ENCODE assay signal across 25 mouse cellular contexts in genomic region chr9:78619285-78619684, GRCm38 (mm10). TPM values are rescaled to one million over a fixed set of nuclear protein-coding genes. Genes with fewer than 3 reads are reported as not detected.
DNase-seq lines count a peak whose midpoint lies in the region; ATAC-seq and TF ChIP-seq lines count a peak whose summit lies in the region.
"Had no signal": no experiment of that assay in that cellular context is flagged by ENCODE, and none has a peak within 500 bp of the region (broad histone marks: within the 10 kb centered on the region; RNA-seq: fewer than 3 reads in every experiment).

No protein-coding gene starts in this region.

- DNase-seq in embryonic facial prominence, embryonic 14.5 days (ENCODE audit: low spot score), result peak; percentile 23
- no peak for DNase-seq in embryonic facial prominence, embryonic 10.5 days (ENCODE audit: low spot score)
- peak; percentile 8 for DNase-seq in kidney, adult 2 months
- peak; percentile 59 for DNase-seq in lung, embryonic 14.5 days
- no peak for DNase-seq in lung, postnatal 36 days
- DNase-seq in heart, postnatal 10 days, result peak; percentile 21 to 27
- DNase-seq: adrenal gland, adult 8-10 months; cerebellum, adult 18-20 months; cerebellum, postnatal 14 days; gastrocnemius, postnatal 25 days; liver; right cerebral cortex, adult 18-20 months; right cerebral cortex, postnatal 4 days; thymus, postnatal 36 days had no signal

- TF ChIP-seq POLR2A in kidney, adult 2 months (IDR thresholded peaks at IDR 0.05; ENCODE audit: low read depth, low read length), result no peak

- no peak overlapping the region for H3K4me3 ChIP-seq in embryonic facial prominence, embryonic 14.5 days (ENCODE audit: low read depth, low read length)
- H3K4me3 ChIP-seq in embryonic facial prominence, embryonic 10.5 days, result no peak overlapping the region
- H3K4me3 ChIP-seq in kidney, adult 2 months (ENCODE audit: insufficient read depth, low read depth, low read length), result no peak overlapping the region
- no peak overlapping the region for H3K4me3 ChIP-seq in kidney, embryonic 14.5 days (ENCODE audit: low read length)
- no peak overlapping the region for H3K4me3 ChIP-seq in lung, embryonic 14.5 days (ENCODE audit: low read depth, low read length)
- H3K4me3 ChIP-seq: embryonic facial prominence, embryonic 12.5 days; erythroblast, embryonic 14.5 days; forebrain, embryonic 12.5 days; layer of hippocampus, adult 2 months; limb, embryonic 10.5 days; liver, embryonic 15.5 days; neural tube, embryonic 15.5 days had no signal

- no peak overlapping the region for H3K9ac ChIP-seq in embryonic facial prominence, embryonic 14.5 days (ENCODE audit: low read depth, low read length)
- H3K9ac ChIP-seq in kidney, embryonic 14.5 days (ENCODE audit: low read depth, low read length), result no peak overlapping the region
- no peak overlapping the region for H3K9ac ChIP-seq in lung, embryonic 14.5 days
- H3K9ac ChIP-seq: embryonic facial prominence, embryonic 12.5 days; forebrain, embryonic 12.5 days; liver, embryonic 15.5 days; neural tube, embryonic 15.5 days had no signal

- no peaks in the 10 kb centered on the region for H3K36me3 ChIP-seq in embryonic facial prominence, embryonic 14.5 days (ENCODE audit: control insufficient read depth, insufficient read depth, low read length)
- H3K36me3 ChIP-seq in embryonic facial prominence, embryonic 10.5 days (replicated peaks), result no peaks in the 10 kb centered on the region
- H3K36me3 ChIP-seq in kidney, adult 2 months (ENCODE audit: control insufficient read depth, insufficient read depth, low read length), result no peaks in the 10 kb centered on the region
- no peaks in the 10 kb centered on the region for H3K36me3 ChIP-seq in kidney, embryonic 14.5 days (ENCODE audit: control insufficient read depth, insufficient read depth, low read length)
- no peaks in the 10 kb centered on the region for H3K36me3 ChIP-seq in lung, embryonic 14.5 days (ENCODE audit: insufficient read depth)
- H3K36me3 ChIP-seq: embryonic facial prominence, embryonic 12.5 days; forebrain, embryonic 12.5 days; limb, embryonic 10.5 days; liver, embryonic 15.5 days; neural tube, embryonic 15.5 days had no signal

- intact Hi-C loops in heart, postnatal 10 days (cut with DNase I), result no loop called here

- no peak overlapping the region for H3K4me2 ChIP-seq in embryonic facial prominence, embryonic 14.5 days (ENCODE audit: low read depth, low read length)
- no peak overlapping the region for H3K4me2 ChIP-seq in kidney, embryonic 14.5 days (replicated peaks; ENCODE audit: low read depth, low read length)
- no peak overlapping the region for H3K4me2 ChIP-seq in lung, embryonic 14.5 days
- H3K4me2 ChIP-seq: embryonic facial prominence, embryonic 12.5 days; forebrain, embryonic 12.5 days; liver, embryonic 15.5 days; midbrain, embryonic 11.5 days; neural tube, embryonic 15.5 days had no signal

- H3K27me3 ChIP-seq in embryonic facial prominence, embryonic 14.5 days (replicated peaks; ENCODE audit: control insufficient read depth, insufficient read depth, low read length), result no peaks in the 10 kb centered on the region
- peaks cover 22% of the 10 kb centered on the region for H3K27me3 ChIP-seq in embryonic facial prominence, embryonic 10.5 days (replicated peaks; ENCODE audit: low read depth, poor library complexity, severe bottlenecking)
- H3K27me3 ChIP-seq in kidney, adult 2 months (replicated peaks; ENCODE audit: control insufficient read depth, insufficient read depth, low read length), result peaks cover 2% of the 10 kb centered on the region; the same call in 1 of the 2 replicates
- peaks cover 6% of the 10 kb centered on the region for H3K27me3 ChIP-seq in kidney, embryonic 14.5 days (ENCODE audit: control insufficient read depth, insufficient read depth, low read length)
- H3K27me3 ChIP-seq in lung, embryonic 14.5 days (ENCODE audit: insufficient read depth, low read length), result 0 out of 2 replicates have a peak, but pooled peaks cover 4% of the 10 kb centered on the region
- H3K27me3 ChIP-seq: neural tube, embryonic 15.5 days had no signal

- peaks cover 12% of the 10 kb centered on the region for H3K4me1 ChIP-seq in embryonic facial prominence, embryonic 14.5 days (ENCODE audit: control insufficient read depth, insufficient read depth, low read length)
- H3K4me1 ChIP-seq in embryonic facial prominence, embryonic 10.5 days, result peaks cover 20% of the 10 kb centered on the region
- no peaks in the 10 kb centered on the region for H3K4me1 ChIP-seq in kidney, adult 2 months (ENCODE audit: control insufficient read depth, insufficient read depth, low read length)
- no peaks in the 10 kb centered on the region for H3K4me1 ChIP-seq in kidney, embryonic 14.5 days (ENCODE audit: control insufficient read depth, insufficient read depth, low read length)
- H3K4me1 ChIP-seq in lung, embryonic 14.5 days (ENCODE audit: insufficient read depth), result peaks cover under 1% of the 10 kb centered on the region; the same call in 1 of the 2 replicates

- no peak for ATAC-seq in embryonic facial prominence, embryonic 14.5 days (ENCODE audit: low read depth)
- ATAC-seq in kidney, embryonic 14.5 days (ENCODE audit: low FRiP score, low TSS enrichment), result no peak
- ATAC-seq in lung, embryonic 14.5 days (ENCODE audit: insufficient read depth), result no peak; the same call in 1 of the 2 replicates
- ATAC-seq: activated CD4-positive, CD25-positive, alpha-beta regulatory T cell, adult 4 months; intestine, postnatal 0 days had no signal

- no peak overlapping the region for H3K27ac ChIP-seq in embryonic facial prominence, embryonic 14.5 days (replicated peaks; ENCODE audit: low read depth, low read length)
- no peak overlapping the region for H3K27ac ChIP-seq in embryonic facial prominence, embryonic 10.5 days (replicated peaks)
- H3K27ac ChIP-seq in kidney, adult 2 months (ENCODE audit: insufficient read depth, low read depth, low read length), result no peak overlapping the region
- H3K27ac ChIP-seq in kidney, embryonic 14.5 days (ENCODE audit: low read depth, low read length), result no peak overlapping the region; the same call in 1 of the 2 replicates
- peak overlapping the region; percentile 66 for H3K27ac ChIP-seq in lung, embryonic 14.5 days (ENCODE audit: low read depth)
- H3K27ac ChIP-seq: embryonic facial prominence, embryonic 12.5 days; forebrain, embryonic 12.5 days; layer of hippocampus, adult 2 months; limb, embryonic 10.5 days; liver, embryonic 15.5 days; neural tube, embryonic 15.5 days had no signal

- no peak for TF ChIP-seq CTCF in kidney, adult 2 months (conservative IDR thresholded peaks at IDR 0.05; ENCODE audit: insufficient read depth, insufficient read length, low read depth, low read length)
- TF ChIP-seq CTCF in lung, embryonic 14.5 days (IDR thresholded peaks at IDR 0.05; ENCODE audit: low read depth), result no peak

- WGBS in embryonic facial prominence, embryonic 14.5 days, result 75% methylated on average over 9 of the region's 9 CpGs
- WGBS in embryonic facial prominence, embryonic 10.5 days, result 89% methylated on average over 9 of the region's 9 CpGs
- WGBS in kidney, adult 2 months, result 67% methylated on average over 9 of the region's 9 CpGs
- WGBS in kidney, embryonic 14.5 days, result 78% methylated on average over 9 of the region's 9 CpGs
- 60% methylated on average over 9 of the region's 9 CpGs for WGBS in lung, embryonic 14.5 days

- no peaks in the 10 kb centered on the region for H3K9me3 ChIP-seq in embryonic facial prominence, embryonic 14.5 days (ENCODE audit: control insufficient read depth, low read length)
- no peaks in the 10 kb centered on the region for H3K9me3 ChIP-seq in embryonic facial prominence, embryonic 10.5 days
- H3K9me3 ChIP-seq in kidney, embryonic 14.5 days (ENCODE audit: control insufficient read depth, low read length), result no peaks in the 10 kb centered on the region
- no peaks in the 10 kb centered on the region for H3K9me3 ChIP-seq in lung, embryonic 14.5 days (ENCODE audit: low read depth, low read length)
- H3K9me3 ChIP-seq: embryonic facial prominence, embryonic 12.5 days; forebrain, embryonic 12.5 days; limb, embryonic 10.5 days; liver, embryonic 15.5 days; neural tube, embryonic 15.5 days had no signal

RNA-seq across cellular contexts. Expression of gene Cd109, which starts 3.9 kb away (rescaled TPM):
- polyA plus RNA-seq in embryonic facial prominence, embryonic 14.5 days (2014; fragmentation: Nextera tagmentation; extraction: Ambion mirVana), result 18.6 and 20.3 TPM in 2 replicates
- 4.0 and 4.4 TPM in 2 replicates for polyA plus RNA-seq in embryonic facial prominence, embryonic 10.5 days (2016; fragmentation: Nextera tagmentation; extraction: Ambion mirVana)
- polyA plus RNA-seq in kidney, adult 2 months (2012; rRNA removed), result 0.30 and 0.33 TPM in 2 replicates
- polyA plus RNA-seq in kidney, embryonic 14.5 days (2014; fragmentation: Nextera tagmentation; extraction: Ambion mirVana), result 4.3 and 7.9 TPM in 2 replicates
- polyA plus RNA-seq in lung, embryonic 14.5 days (2014; fragmentation: Nextera tagmentation; extraction: Ambion mirVana), result 14.2 and 14.4 TPM in 2 replicates
- 10 to 100 TPM; 13.0 to 13.5 TPM for total RNA-seq in heart, postnatal 10 days (2021)
- polyA plus RNA-seq: erythroblast, embryonic 14.5 days had no signal

RNA-seq across cellular contexts. Expression of gene Slc17a5, which starts 31.4 kb away (rescaled TPM):
- 13.1 and 15.4 TPM in 2 replicates for polyA plus RNA-seq in embryonic facial prominence, embryonic 14.5 days (2014; fragmentation: Nextera tagmentation; extraction: Ambion mirVana)
- polyA plus RNA-seq in embryonic facial prominence, embryonic 10.5 days (2016; fragmentation: Nextera tagmentation; extraction: Ambion mirVana), result 9.5 and 11.2 TPM in 2 replicates
- polyA plus RNA-seq in kidney, adult 2 months (2012; rRNA removed), result 36.7 and 37.2 TPM in 2 replicates
- 9.9 and 16.9 TPM in 2 replicates for polyA plus RNA-seq in kidney, embryonic 14.5 days (2014; fragmentation: Nextera tagmentation; extraction: Ambion mirVana)
- polyA plus RNA-seq in lung, embryonic 14.5 days (2014; fragmentation: Nextera tagmentation; extraction: Ambion mirVana), result 12.2 and 12.7 TPM in 2 replicates
- 1 to 10 TPM; 7.6 to 7.7 TPM for total RNA-seq in heart, postnatal 10 days (2021)

Comparison
In these comparisons a context has a peak if more than half of its experiments do, and no peak if none do; other contexts are left out.
1. DNase-seq: peak in embryonic facial prominence, embryonic 14.5 days (single experiment), kidney, adult 2 months (single experiment), lung, embryonic 14.5 days (single experiment) and heart, postnatal 10 days (2 of 2); none in embryonic facial prominence, embryonic 10.5 days (single experiment) and lung, postnatal 36 days (single experiment).